Comparison of ENCODE assay signal across 17 mouse cellular contexts in the genomic region with DNA sequence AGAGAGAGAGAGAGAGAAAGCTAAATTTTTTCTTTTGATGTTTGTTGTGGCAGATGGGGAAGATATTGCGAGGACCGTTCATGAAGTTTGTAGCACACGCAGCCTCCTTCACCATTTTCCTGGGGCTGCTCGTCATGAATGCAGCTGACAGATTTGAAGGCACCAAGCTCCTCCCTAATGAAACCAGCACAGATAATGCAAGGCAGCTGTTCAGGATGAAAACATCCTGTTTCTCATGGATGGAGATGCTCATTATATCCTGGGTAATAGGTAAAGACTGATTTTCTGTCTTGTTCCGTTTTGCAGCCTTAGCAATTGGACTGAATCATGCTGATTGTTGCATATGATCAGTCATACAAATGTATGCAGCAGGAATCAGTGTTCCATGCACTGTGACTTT.
DNase-seq lines count a peak whose midpoint lies in the region; ATAC-seq and TF ChIP-seq lines count a peak whose summit lies in the region.
"Had no signal": no experiment of that assay in that cellular context is flagged by ENCODE, and none has a peak within 500 bp of the region (broad histone marks: within the 10 kb centered on the region; RNA-seq: fewer than 3 reads in every experiment).

No protein-coding gene starts in this region.

- no peak for TF ChIP-seq CTCF in midbrain, postnatal 0 days (IDR thresholded peaks at IDR 0.05)

- H3K36me3 ChIP-seq in forebrain, embryonic 16.5 days (ENCODE audit: control insufficient read depth, insufficient read depth) = no peaks in the 10 kb centered on the region
- H3K36me3 ChIP-seq in forebrain, embryonic 10.5 days (replicated peaks) = no peaks in the 10 kb centered on the region
- no peaks in the 10 kb centered on the region for H3K36me3 ChIP-seq in midbrain, embryonic 16.5 days (ENCODE audit: control insufficient read depth, insufficient read depth, low read length)
- no peaks in the 10 kb centered on the region for H3K36me3 ChIP-seq in midbrain, embryonic 11.5 days (ENCODE audit: control insufficient read depth, insufficient read depth, low read length)
- H3K36me3 ChIP-seq in midbrain, postnatal 0 days (ENCODE audit: insufficient read depth, low read length) = no peaks in the 10 kb centered on the region
- H3K36me3 ChIP-seq: heart, embryonic 13.5 days; hindbrain, embryonic 15.5 days had no signal

- no peaks in the 10 kb centered on the region for H3K9me3 ChIP-seq in forebrain, embryonic 16.5 days (ENCODE audit: control insufficient read depth, low read length)
- H3K9me3 ChIP-seq in forebrain, embryonic 10.5 days = no peaks in the 10 kb centered on the region
- H3K9me3 ChIP-seq in midbrain, embryonic 16.5 days (replicated peaks; ENCODE audit: control insufficient read depth, low read length, poor library complexity, severe bottlenecking) = no peaks in the 10 kb centered on the region
- no peaks in the 10 kb centered on the region for H3K9me3 ChIP-seq in midbrain, embryonic 11.5 days (ENCODE audit: control insufficient read depth, low read length)
- no peaks in the 10 kb centered on the region for H3K9me3 ChIP-seq in midbrain, postnatal 0 days (ENCODE audit: low read length)
- H3K9me3 ChIP-seq: heart, embryonic 13.5 days; hindbrain, embryonic 15.5 days had no signal

- H3K27me3 ChIP-seq in forebrain, embryonic 16.5 days (replicated peaks; ENCODE audit: control insufficient read depth, insufficient read depth, low read length) = no peaks in the 10 kb centered on the region
- H3K27me3 ChIP-seq in forebrain, embryonic 10.5 days (ENCODE audit: poor library complexity, severe bottlenecking) = no peaks in the 10 kb centered on the region
- H3K27me3 ChIP-seq in midbrain, embryonic 16.5 days (ENCODE audit: control insufficient read depth, insufficient read depth, low read depth, low read length) = no peaks in the 10 kb centered on the region
- H3K27me3 ChIP-seq in midbrain, embryonic 11.5 days (ENCODE audit: control insufficient read depth, insufficient read depth, low read length) = no peaks in the 10 kb centered on the region
- H3K27me3 ChIP-seq in midbrain, postnatal 0 days (ENCODE audit: insufficient read depth, low read length) = no peaks in the 10 kb centered on the region
- H3K27me3 ChIP-seq: heart, embryonic 13.5 days; hindbrain, embryonic 15.5 days had no signal

- 79% methylated on average over 5 of the region's 5 CpGs for WGBS in forebrain, embryonic 16.5 days
- WGBS in forebrain, embryonic 10.5 days = 82% methylated on average over 5 of the region's 5 CpGs
- 74% methylated on average over 5 of the region's 5 CpGs for WGBS in midbrain, embryonic 16.5 days
- WGBS in midbrain, embryonic 11.5 days = 88% methylated on average over 5 of the region's 5 CpGs
- WGBS in midbrain, postnatal 0 days = 75% methylated on average over 5 of the region's 5 CpGs

- no peak overlapping the region for H3K9ac ChIP-seq in forebrain, embryonic 16.5 days (replicated peaks; ENCODE audit: low read depth, low read length)
- H3K9ac ChIP-seq in midbrain, embryonic 16.5 days (ENCODE audit: low read depth, low read length) = no peak overlapping the region
- no peak overlapping the region for H3K9ac ChIP-seq in midbrain, embryonic 11.5 days (ENCODE audit: low read length)
- no peak overlapping the region for H3K9ac ChIP-seq in midbrain, postnatal 0 days (replicated peaks; ENCODE audit: low read length, poor library complexity, severe bottlenecking)
- H3K9ac ChIP-seq: heart, embryonic 13.5 days; hindbrain, embryonic 15.5 days had no signal

- DNase-seq in forebrain, embryonic 10.5 days (ENCODE audit: extremely low spot score, low spot score) = no peak
- DNase-seq in midbrain, embryonic 11.5 days (ENCODE audit: low spot score, missing footprints) = no peak
- DNase-seq in midbrain, postnatal 0 days (ENCODE audit: low spot score) = no peak
- no peak for DNase-seq in urinary bladder, postnatal 25 days (ENCODE audit: low spot score)
- DNase-seq: adrenal gland, adult 2 months; adrenal gland, postnatal 25 days; cerebellum, adult 18-20 months; cerebellum, adult 9-11 months; cerebellum, postnatal 36 days; gastrocnemius, postnatal 36 days; heart, adult 11 months; heart, postnatal 36 days had no signal

- no peak overlapping the region for H3K4me2 ChIP-seq in forebrain, embryonic 16.5 days (ENCODE audit: low read length)
- no peak overlapping the region for H3K4me2 ChIP-seq in midbrain, embryonic 16.5 days (ENCODE audit: low read length)
- H3K4me2 ChIP-seq in midbrain, embryonic 11.5 days = no peak overlapping the region
- H3K4me2 ChIP-seq in midbrain, postnatal 0 days (ENCODE audit: low read depth, low read length, poor library complexity, severe bottlenecking) = no peak overlapping the region
- H3K4me2 ChIP-seq: heart, embryonic 13.5 days; hindbrain, embryonic 15.5 days had no signal

- no peaks in the 10 kb centered on the region for H3K4me1 ChIP-seq in forebrain, embryonic 16.5 days (replicated peaks; ENCODE audit: control insufficient read depth, insufficient read depth, low read length)
- no peaks in the 10 kb centered on the region for H3K4me1 ChIP-seq in forebrain, embryonic 10.5 days
- H3K4me1 ChIP-seq in midbrain, embryonic 16.5 days (ENCODE audit: control insufficient read depth, insufficient read depth, low read length) = no peaks in the 10 kb centered on the region
- no peaks in the 10 kb centered on the region for H3K4me1 ChIP-seq in midbrain, embryonic 11.5 days (ENCODE audit: control insufficient read depth, insufficient read depth, low read length)
- H3K4me1 ChIP-seq in midbrain, postnatal 0 days (ENCODE audit: insufficient read depth, low read length) = no peaks in the 10 kb centered on the region
- H3K4me1 ChIP-seq: heart, embryonic 13.5 days; hindbrain, embryonic 15.5 days had no signal

- no peak overlapping the region for H3K4me3 ChIP-seq in forebrain, embryonic 16.5 days (replicated peaks; ENCODE audit: low read length)
- no peak overlapping the region for H3K4me3 ChIP-seq in forebrain, embryonic 10.5 days
- no peak overlapping the region for H3K4me3 ChIP-seq in midbrain, embryonic 16.5 days (ENCODE audit: low read depth, low read length)
- no peak overlapping the region for H3K4me3 ChIP-seq in midbrain, embryonic 11.5 days (ENCODE audit: low read depth, low read length)
- no peak overlapping the region for H3K4me3 ChIP-seq in midbrain, postnatal 0 days (ENCODE audit: low read depth, low read length)
- H3K4me3 ChIP-seq: heart, embryonic 13.5 days; hindbrain, embryonic 15.5 days had no signal

- ATAC-seq in forebrain, embryonic 16.5 days = peak; percentile 63
- 0 out of 2 replicates have a peak, but pooled peaks have one; percentile 42 for ATAC-seq in midbrain, embryonic 16.5 days
- ATAC-seq in midbrain, embryonic 11.5 days (ENCODE audit: low FRiP score) = no peak
- peak; percentile 34; the same call in 1 of the 2 replicates for ATAC-seq in midbrain, postnatal 0 days (ENCODE audit: low FRiP score)
- ATAC-seq: intestine, embryonic 16.5 days had no signal

- H3K27ac ChIP-seq in forebrain, embryonic 16.5 days (ENCODE audit: low read length) = no peak overlapping the region
- no peak overlapping the region for H3K27ac ChIP-seq in forebrain, embryonic 10.5 days
- no peak overlapping the region for H3K27ac ChIP-seq in midbrain, embryonic 16.5 days (ENCODE audit: low read length)
- H3K27ac ChIP-seq in midbrain, embryonic 11.5 days (ENCODE audit: low read depth, low read length) = no peak overlapping the region
- no peak overlapping the region for H3K27ac ChIP-seq in midbrain, postnatal 0 days (ENCODE audit: low read depth, low read length)
- H3K27ac ChIP-seq: heart, embryonic 13.5 days; hindbrain, embryonic 15.5 days had no signal
